Mouse (Mus musculus): ENCODE data around the gene Cmip. TPM values are rescaled to one million over a fixed set of nuclear protein-coding genes. Genes with fewer than 3 reads are reported as not detected.

Cmip gene
- polyA plus RNA-seq, 1 experiment from 2014 or later: 11.5 TPM

DNA sequence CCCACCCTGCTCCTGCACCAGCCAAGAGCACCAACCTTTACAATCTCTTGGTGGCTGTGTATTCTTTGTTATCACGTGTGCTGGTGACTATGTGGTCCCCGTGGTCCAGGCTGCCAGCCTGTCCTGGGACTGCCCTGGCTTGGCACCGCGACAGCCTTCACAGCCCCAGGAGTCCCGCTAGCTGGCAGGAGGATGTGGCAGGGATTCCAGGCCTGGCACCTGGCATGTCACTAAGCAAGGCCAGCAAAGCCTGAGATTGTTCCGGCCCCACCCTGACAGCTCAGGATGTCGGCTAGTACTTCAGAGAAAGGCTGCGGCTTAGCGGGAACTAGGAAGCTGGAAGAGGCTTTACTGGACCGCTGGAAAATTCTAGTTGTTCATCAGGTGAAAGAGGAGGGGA, 106.4 kb downstream of the Cmip start:
- Histone ChIP-seq H3K27ac (replicated peaks) (no peak overlapping the region), H3K9ac (no peak overlapping the region), H3K36me3 (replicated peaks) (no peaks in the 10 kb centered on the region), H3K27me3 (no peaks in the 10 kb centered on the region), H3K4me2 (no peak overlapping the region), H3K4me1 (replicated peaks) (peaks cover 92% of the 10 kb centered on the region), H3K4me3 (replicated peaks) (no peak overlapping the region), H3K9me3 (replicated peaks) (no peaks in the 10 kb centered on the region)
- no peak for ATAC-seq (ENCODE audit: insufficient read depth)
- WGBS (ENCODE audit: insufficient replicate concordance): 84% methylated on average over 10 of the region's 10 CpGs

DNA sequence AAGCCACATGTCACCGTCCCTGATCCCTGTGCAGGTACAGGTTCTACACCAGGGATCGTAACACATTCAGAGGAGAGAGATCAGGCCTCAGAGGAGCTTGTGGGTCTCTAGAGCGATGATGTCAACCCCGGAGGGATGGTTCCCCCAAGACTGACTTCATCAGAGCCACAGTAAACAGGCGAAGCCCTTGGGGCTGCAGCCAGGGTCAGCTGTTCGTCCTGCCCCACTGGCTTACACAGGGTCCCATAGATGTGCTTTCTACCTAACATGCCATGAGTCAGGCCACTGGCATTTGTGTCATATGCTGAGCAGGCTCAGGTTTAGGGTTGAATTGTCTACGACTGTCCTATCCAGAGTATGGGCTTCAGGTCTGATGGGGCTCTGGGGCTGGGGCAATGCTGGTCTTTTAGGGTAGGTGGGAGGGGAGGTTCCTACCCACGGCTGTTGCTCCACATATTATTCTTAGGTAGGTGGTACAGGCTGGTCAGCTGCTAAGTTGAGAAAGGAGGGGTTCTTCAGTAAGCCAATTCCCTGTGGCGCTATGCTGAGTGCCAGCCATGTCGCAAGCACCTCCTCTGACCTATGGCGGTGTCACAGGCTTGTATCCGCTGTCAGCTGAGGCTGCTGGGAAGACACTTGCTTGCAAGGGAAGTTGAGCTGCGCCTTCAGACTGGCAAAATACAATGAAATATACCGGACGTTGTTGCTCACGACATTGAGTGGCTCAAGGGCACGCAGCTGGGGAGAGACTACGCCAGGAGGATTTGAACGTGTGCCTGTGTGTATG, 107.7 kb downstream of the Cmip start:
- Histone ChIP-seq H3K27ac (replicated peaks) (0 out of 2 replicates have a peak overlapping the region, but pooled peaks have one; percentile 5), H3K4me1 (replicated peaks) (peaks cover 92% of the 10 kb centered on the region), H3K9me3 (replicated peaks) (no peaks in the 10 kb centered on the region), H3K36me3 (replicated peaks) (no peaks in the 10 kb centered on the region), H3K4me2 (no peak overlapping the region), H3K9ac (no peak overlapping the region), H3K27me3 (no peaks in the 10 kb centered on the region), H3K4me3 (replicated peaks) (no peak overlapping the region)
- ATAC-seq (ENCODE audit: insufficient read depth): no peak
- WGBS (ENCODE audit: insufficient replicate concordance): 74% methylated on average over 19 of the region's 19 CpGs

DNA sequence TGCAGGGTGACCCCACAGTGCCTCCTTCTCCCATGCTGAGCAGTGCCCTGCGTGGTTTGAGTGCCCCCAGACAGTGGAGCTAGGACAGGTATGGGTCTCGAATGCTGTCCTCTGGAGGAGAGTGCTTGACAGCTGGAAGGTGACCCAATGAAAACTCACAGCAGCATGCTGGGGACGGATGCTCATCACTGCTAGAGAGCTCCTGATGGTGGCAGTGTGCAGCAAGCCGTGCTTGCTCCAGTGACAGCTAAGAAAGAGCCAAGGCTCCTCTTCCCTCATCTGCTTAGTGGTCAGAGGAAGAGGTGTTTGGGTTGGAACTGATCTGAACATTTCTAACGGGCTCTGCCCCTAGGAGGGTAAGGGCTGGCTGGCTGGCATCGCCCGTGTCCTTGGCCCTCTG, 109.6 kb downstream of the Cmip start:
- no peak overlapping the region for H3K9ac ChIP-seq
- H3K4me2 ChIP-seq: no peak overlapping the region
- WGBS (ENCODE audit: insufficient replicate concordance): 61% methylated on average over 7 of the region's 7 CpGs
- H3K9me3 ChIP-seq (replicated peaks): no peaks in the 10 kb centered on the region
- H3K4me1 ChIP-seq (replicated peaks): peaks cover 92% of the 10 kb centered on the region
- ATAC-seq (ENCODE audit: insufficient read depth): no peak
- H3K4me3 ChIP-seq (replicated peaks): no peak overlapping the region
- H3K36me3 ChIP-seq (replicated peaks): no peaks in the 10 kb centered on the region
- H3K27ac ChIP-seq (replicated peaks): no peak overlapping the region
- no peaks in the 10 kb centered on the region for H3K27me3 ChIP-seq

DNA sequence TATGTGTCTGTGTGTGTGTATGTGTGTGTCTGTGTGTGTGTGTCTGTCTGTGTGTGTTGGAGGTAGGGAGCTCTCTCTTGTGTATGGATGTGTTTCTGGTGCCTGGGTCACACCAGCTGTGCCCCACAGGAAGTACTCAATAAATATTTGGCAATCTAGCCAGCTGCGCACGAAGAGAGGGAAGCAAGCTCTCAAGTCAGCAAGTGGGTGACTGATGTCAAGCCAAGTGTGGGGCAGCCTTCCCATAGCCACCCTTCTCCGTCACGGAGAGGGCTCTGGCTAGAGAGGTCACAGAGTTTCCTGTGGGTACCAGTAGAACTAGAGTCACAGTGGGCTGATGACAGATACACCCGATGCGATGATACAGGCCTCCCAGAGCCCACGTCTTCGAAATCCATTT, 110.6 kb downstream of the Cmip start:
- no peak for ATAC-seq (ENCODE audit: insufficient read depth)

DNA sequence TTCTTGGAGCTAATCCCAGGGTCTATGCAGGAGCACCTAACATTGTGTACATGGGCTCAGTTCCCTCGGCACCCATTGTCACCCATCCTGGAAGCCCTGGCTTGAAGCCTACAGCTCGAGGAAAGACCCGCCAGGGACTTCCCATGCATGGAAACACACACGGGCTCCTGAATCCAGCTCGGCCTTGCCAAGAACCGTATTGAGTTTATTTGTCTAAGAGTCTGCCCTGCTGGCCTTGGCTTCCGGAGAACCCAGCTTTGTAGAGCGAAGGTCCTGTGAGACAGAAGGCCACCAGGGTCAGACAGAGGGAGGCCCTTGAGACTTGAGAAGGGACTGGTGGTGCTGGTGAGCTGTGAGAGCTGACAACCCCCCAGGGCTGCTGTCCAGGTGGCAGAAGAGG, 111.9 kb downstream of the Cmip start:
- Histone ChIP-seq H3K27ac (replicated peaks) (no peak overlapping the region), H3K27me3 (no peaks in the 10 kb centered on the region), H3K36me3 (replicated peaks) (no peaks in the 10 kb centered on the region), H3K9me3 (replicated peaks) (no peaks in the 10 kb centered on the region), H3K4me2 (no peak overlapping the region), H3K4me1 (replicated peaks) (peaks cover 89% of the 10 kb centered on the region), H3K4me3 (replicated peaks) (no peak overlapping the region), H3K9ac (no peak overlapping the region)
- ATAC-seq (ENCODE audit: insufficient read depth): no peak
- WGBS (ENCODE audit: insufficient replicate concordance): 70% methylated on average over 8 of the region's 8 CpGs

More for the DNA sequence above, 110.6 kb downstream of the Cmip start:
- no peak overlapping the region for H3K27ac ChIP-seq (replicated peaks)
- H3K4me3 ChIP-seq (replicated peaks): no peak overlapping the region
- peaks cover 92% of the 10 kb centered on the region for H3K4me1 ChIP-seq (replicated peaks)
- no peak overlapping the region for H3K4me2 ChIP-seq
- H3K9ac ChIP-seq: no peak overlapping the region
- WGBS (ENCODE audit: insufficient replicate concordance): 70% methylated on average over 8 of the region's 8 CpGs
- H3K9me3 ChIP-seq (replicated peaks): no peaks in the 10 kb centered on the region
- H3K36me3 ChIP-seq (replicated peaks): no peaks in the 10 kb centered on the region
- H3K27me3 ChIP-seq: no peaks in the 10 kb centered on the region

DNA sequence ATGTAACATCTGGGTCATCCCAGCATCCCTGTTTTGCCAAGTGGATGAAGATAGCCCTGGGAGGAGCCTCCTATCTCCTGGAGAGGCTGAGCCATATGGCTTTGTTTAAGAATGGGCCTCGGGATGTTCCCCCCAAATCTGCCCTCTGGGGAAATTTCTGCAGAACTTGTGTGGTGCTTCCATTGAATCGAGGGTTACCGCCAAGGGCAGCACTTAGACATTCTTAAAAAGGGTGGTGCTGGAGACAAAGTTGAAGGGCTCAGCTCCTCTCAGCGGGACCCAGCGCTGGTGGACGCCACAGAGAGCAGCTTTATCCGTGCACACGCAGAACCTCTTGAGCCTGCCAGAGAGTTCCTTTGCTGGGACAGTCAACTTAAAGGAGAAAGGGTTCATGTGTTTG, 113.1 kb downstream of the Cmip start:
- Histone ChIP-seq H3K4me1 (replicated peaks) (peaks cover 83% of the 10 kb centered on the region), H3K4me3 (replicated peaks) (no peak overlapping the region), H3K36me3 (replicated peaks) (no peaks in the 10 kb centered on the region), H3K27me3 (no peaks in the 10 kb centered on the region), H3K9me3 (replicated peaks) (no peaks in the 10 kb centered on the region), H3K4me2 (no peak overlapping the region), H3K27ac (replicated peaks) (no peak overlapping the region), H3K9ac (no peak overlapping the region)
- no peak for ATAC-seq (ENCODE audit: insufficient read depth)
- 65% methylated on average over 8 of the region's 8 CpGs for WGBS (ENCODE audit: insufficient replicate concordance)

DNA sequence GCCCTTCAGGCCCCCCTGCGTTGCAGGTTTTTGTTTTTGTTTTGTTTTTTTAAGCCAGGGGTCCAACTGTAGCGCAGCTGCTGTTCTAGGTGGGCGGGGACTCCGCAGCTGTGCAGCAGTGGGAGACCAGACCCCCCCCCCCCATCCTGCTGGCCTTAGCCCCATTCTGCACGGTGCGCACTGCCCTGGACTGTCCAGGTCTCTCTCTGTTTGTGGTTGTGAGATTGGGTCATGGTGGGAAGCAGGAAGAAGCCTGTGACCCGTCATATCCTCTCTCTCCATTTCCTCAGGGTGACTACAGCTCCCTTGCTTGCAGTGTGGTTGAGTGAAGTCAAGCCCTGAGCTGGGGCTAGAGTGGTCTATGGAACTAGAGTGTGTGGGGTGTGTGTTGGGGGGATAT, 114.3 kb downstream of the Cmip start:
- H3K9me3 ChIP-seq (replicated peaks): no peaks in the 10 kb centered on the region
- no peak overlapping the region for H3K9ac ChIP-seq
- ATAC-seq (ENCODE audit: insufficient read depth): 0 out of 2 replicates have a peak, but pooled peaks have one; percentile 16
- no peaks in the 10 kb centered on the region for H3K27me3 ChIP-seq
- no peak overlapping the region for H3K4me3 ChIP-seq (replicated peaks)
- 57% methylated on average over 7 of the region's 7 CpGs for WGBS (ENCODE audit: insufficient replicate concordance)
- no peak overlapping the region for H3K27ac ChIP-seq (replicated peaks)
- H3K36me3 ChIP-seq (replicated peaks): no peaks in the 10 kb centered on the region
- peaks cover 77% of the 10 kb centered on the region for H3K4me1 ChIP-seq (replicated peaks)
- no peak overlapping the region for H3K4me2 ChIP-seq

DNA sequence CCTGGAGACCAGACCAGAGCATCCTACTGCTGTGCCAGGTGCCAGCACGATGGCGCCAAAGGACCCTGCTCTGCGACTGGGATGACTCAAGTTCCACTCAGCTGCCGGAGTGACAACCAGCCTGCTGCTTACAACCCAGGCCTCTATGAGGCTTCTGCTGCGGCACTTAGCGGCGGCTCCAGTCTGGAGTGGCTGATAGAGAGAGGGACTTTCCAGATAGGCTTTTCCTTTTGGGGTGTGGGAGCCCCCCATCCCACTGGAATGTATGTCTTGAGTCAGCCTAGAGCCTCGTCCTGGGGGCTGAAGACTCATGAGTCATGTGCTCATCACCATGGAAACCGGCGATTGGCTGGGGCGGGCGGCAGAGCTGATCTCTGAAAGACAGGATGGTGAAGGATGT, 115.2 kb downstream of the Cmip start:
- no peaks in the 10 kb centered on the region for H3K27me3 ChIP-seq
- WGBS (ENCODE audit: insufficient replicate concordance): 80% methylated on average over 12 of the region's 12 CpGs
- peaks cover 2% of the 10 kb centered on the region for H3K36me3 ChIP-seq (replicated peaks)
- no peaks in the 10 kb centered on the region for H3K9me3 ChIP-seq (replicated peaks)
- peaks cover 68% of the 10 kb centered on the region for H3K4me1 ChIP-seq (replicated peaks)
- no peak overlapping the region for H3K4me2 ChIP-seq
- no peak for ATAC-seq (ENCODE audit: insufficient read depth)
- H3K27ac ChIP-seq (replicated peaks): no peak overlapping the region
- H3K4me3 ChIP-seq (replicated peaks): no peak overlapping the region
- no peak overlapping the region for H3K9ac ChIP-seq

DNA sequence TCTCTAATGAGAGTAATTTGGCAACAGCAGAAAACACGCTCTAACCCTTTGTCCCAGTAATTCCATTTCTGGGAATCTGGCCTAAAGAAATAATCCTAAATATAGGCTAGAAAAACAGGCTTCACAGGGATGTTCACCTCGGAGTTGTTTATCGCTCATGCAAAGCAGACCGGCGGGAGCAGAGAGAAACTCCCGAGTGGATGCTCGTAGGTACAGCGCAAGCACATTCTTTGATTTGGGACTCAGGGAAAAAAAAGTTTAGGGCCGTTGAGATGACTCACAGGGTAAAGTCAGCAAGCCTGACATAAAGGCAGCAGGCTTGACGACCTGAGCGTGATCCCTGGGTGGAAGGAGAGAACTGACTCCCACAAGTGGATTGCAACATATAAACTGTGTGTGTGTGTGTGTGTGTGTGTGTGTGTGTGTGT, 116.2 kb downstream of the Cmip start:
- WGBS (ENCODE audit: insufficient replicate concordance): 76% methylated on average over 11 of the region's 11 CpGs
- H3K9ac ChIP-seq: no peak overlapping the region
- no peaks in the 10 kb centered on the region for H3K27me3 ChIP-seq
- no peak overlapping the region for H3K4me3 ChIP-seq (replicated peaks)
- ATAC-seq (ENCODE audit: insufficient read depth): no peak
- H3K4me1 ChIP-seq (replicated peaks): peaks cover 59% of the 10 kb centered on the region
- no peaks in the 10 kb centered on the region for H3K9me3 ChIP-seq (replicated peaks)
- H3K27ac ChIP-seq (replicated peaks): no peak overlapping the region
- no peak overlapping the region for H3K4me2 ChIP-seq
- H3K36me3 ChIP-seq (replicated peaks): peaks cover 11% of the 10 kb centered on the region

DNA sequence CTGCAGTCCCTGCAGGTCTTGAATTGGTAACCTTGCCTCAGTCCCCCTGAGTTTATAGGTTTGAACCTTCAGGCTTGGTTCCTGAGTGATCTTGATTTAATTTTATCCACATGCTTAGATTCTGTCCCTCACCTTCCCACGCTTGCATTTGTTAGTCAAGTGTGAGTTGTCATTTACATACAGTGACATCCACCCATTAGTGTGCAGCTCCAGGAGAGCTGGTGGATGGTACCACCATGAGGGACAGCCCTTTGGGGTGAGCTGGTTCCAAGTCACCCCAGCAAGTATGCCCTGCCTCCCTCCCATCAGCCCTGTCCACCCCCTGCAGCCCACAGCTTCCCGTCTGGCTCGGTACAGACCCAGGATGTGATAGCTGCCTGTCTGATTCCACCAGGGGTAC, 117.2 kb downstream of the Cmip start:
- Histone ChIP-seq H3K4me1 (replicated peaks) (peaks cover 48% of the 10 kb centered on the region), H3K9me3 (replicated peaks) (no peaks in the 10 kb centered on the region)

DNA sequence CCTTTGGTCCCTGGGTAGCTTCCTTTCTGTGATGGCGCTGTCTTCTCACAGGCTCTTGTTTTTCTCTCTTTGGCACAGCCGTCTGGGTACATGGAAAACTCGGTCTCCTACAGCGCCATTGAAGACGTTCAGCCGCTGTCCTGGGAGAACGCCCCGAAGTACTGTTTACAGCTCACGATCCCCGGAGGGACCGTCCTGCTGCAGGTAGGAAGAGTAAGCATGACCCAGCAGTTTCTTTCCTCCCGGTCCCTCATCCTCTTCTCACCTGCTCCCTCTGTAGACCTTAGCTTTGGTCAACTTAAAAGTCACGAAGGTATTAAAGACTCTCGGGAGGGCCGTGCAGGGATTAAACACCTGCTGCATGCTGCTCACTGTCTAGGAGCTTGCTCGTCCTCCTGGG, 120.1 kb downstream of the Cmip start:
- 84% methylated on average over 16 of the region's 16 CpGs for WGBS (ENCODE audit: insufficient replicate concordance)
- no peak overlapping the region for H3K27ac ChIP-seq (replicated peaks)
- no peak overlapping the region for H3K4me2 ChIP-seq
- H3K9me3 ChIP-seq (replicated peaks): no peaks in the 10 kb centered on the region
- H3K36me3 ChIP-seq (replicated peaks): peaks cover 37% of the 10 kb centered on the region
- no peak for ATAC-seq (ENCODE audit: insufficient read depth)
- H3K9ac ChIP-seq: no peak overlapping the region
- H3K27me3 ChIP-seq: no peaks in the 10 kb centered on the region
- no peak overlapping the region for H3K4me3 ChIP-seq (replicated peaks)
- peaks cover 19% of the 10 kb centered on the region; the same call in 1 of the 2 replicates for H3K4me1 ChIP-seq (replicated peaks)

More for the DNA sequence above, 117.2 kb downstream of the Cmip start:
- no peak for ATAC-seq (ENCODE audit: insufficient read depth)
- Histone ChIP-seq H3K36me3 (replicated peaks) (peaks cover 20% of the 10 kb centered on the region), H3K4me3 (replicated peaks) (no peak overlapping the region), H3K27ac (replicated peaks) (no peak overlapping the region), H3K4me2 (no peak overlapping the region), H3K9ac (no peak overlapping the region), H3K27me3 (no peaks in the 10 kb centered on the region)
- WGBS (ENCODE audit: insufficient replicate concordance): 61% methylated on average over 3 of the region's 3 CpGs

DNA sequence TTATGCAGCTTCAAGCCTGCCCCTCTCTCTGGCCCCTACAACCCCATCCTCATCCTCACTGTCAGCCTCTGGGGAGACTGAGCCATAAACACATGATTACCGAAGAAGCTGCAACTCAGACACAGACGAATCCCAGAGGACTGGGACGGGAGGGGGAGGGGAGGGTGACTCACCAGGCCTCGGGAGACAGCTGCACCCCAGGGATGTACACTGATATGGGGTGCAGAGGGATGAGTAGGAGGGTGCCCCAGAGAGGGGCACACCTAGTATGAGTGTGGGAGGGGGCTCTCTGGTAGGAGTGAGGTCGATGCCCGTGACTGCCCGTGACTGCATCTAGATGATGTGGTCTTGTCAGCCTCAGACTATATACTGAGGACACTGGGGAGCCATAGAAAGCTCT, 121.8 kb downstream of the Cmip start:
- Histone ChIP-seq H3K9me3 (replicated peaks) (no peaks in the 10 kb centered on the region), H3K27ac (replicated peaks) (no peak overlapping the region), H3K36me3 (replicated peaks) (peaks cover 47% of the 10 kb centered on the region), H3K27me3 (no peaks in the 10 kb centered on the region), H3K9ac (no peak overlapping the region), H3K4me2 (no peak overlapping the region), H3K4me1 (replicated peaks) (peaks cover 6% of the 10 kb centered on the region; the same call in 1 of the 2 replicates), H3K4me3 (replicated peaks) (no peak overlapping the region)
- no peak for ATAC-seq (ENCODE audit: insufficient read depth)
- WGBS (ENCODE audit: insufficient replicate concordance): 71% methylated on average over 7 of the region's 7 CpGs
